Mouse (Mus musculus): ENCODE measurements around the gene Cdhr3.
"Not testable (repeated sequence)": the region's sequence is repeated elsewhere in the genome, so short reads cannot be mapped to it uniquely, and the experiment has no call there.

Gene Cdhr3

DNA sequence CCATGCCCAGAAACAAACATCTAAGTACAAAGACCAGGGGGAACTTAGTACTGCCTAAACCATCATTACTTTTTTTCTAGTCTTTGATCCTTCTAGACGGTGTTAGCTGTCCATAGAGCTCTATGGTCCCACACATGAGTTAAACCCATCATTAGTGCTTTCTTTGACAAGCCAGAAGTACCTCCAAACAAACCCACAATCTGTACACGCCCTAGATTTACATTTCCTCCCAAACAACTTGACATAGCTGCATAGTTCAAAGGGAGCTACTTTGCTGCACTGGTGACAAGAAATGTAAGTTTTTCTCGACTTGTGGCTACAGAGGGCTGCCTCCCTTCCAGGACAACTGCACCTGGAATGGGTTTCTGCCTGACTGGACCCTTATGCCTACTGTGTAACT is 16.4 kb downstream of the Cdhr3 start:
- no peak for DNase-seq (ENCODE audit: extremely low spot score, low spot score)

DNA sequence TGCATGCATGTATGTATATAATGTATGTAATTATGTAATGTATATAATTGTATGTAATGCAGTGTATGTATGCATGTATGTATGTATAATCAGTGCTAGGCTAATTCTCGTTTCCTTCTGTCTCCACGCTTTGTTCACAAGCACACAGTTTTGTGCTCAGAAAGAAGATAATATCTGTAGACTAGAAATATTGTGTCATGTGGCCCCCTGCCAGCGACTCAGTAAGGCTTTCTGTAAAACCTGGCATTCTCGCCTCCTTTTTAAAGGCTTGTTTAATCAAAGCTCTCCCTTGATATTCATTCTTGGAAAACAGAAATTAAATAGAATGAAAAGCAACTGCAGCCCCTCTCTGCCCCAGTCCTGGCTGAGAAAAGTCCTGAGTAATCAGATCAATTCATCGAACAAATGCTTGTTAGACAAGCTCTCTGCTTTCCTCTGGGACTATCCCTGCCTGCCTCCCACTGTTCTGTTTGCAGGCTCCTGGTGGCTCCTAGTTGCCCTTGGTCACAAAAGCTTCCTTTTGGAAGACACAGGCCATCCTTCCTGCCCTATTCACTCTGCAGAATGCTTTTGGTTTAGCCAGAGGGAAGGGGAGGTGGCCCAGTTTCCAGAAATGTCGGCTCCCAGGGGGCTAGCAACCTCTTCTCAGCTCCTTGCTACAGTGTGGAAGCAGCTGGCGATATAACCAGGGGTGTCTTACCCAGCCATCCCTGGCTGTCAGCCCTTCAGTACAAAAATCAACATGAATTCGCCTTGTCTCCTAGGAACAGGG is 20.6 kb downstream of the Cdhr3 start:
- no peak for DNase-seq (ENCODE audit: extremely low spot score, low spot score)

DNA sequence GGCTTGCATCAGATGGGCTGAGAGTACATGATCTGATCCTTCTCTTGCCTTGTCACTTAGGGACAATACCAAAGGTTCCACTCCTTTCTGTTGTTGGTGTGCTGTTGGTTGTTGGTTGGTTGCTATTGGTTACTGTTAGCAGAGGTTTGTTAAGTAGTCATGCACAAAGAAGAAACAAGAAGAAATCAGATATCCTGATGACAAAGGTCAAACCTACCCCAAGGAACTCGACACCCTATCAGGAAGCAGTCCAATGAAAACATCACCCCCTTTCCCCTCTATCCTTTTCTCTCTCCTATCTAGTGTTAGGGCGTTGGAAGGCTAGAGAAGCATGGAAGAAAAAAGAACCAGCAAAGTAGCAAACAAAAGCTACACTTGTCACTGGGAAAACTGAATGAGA is 23.7 kb downstream of the Cdhr3 start:
- DNase-seq (ENCODE audit: extremely low spot score, low spot score): no peak

DNA sequence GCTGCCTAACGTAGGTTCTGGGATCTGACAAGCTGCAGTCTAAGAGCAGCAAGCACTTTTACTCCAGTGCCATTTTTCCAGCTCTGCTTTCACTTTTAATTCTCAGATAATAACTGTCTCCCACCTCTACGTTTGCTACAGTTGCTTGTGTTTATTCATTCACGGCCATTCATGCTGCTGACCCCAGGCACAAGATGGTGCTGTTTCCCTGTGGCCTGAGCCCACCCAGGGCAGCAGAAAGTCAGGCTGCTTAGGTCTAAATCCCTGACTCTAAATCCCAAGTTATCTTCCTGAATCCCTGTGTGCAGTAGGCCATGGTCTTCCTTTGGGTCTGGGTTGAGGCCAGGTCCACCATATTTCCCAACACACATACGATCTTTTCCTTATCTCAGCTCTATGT is 26.3 kb downstream of the Cdhr3 start:
- DNase-seq (ENCODE audit: extremely low spot score, low spot score): no peak

DNA sequence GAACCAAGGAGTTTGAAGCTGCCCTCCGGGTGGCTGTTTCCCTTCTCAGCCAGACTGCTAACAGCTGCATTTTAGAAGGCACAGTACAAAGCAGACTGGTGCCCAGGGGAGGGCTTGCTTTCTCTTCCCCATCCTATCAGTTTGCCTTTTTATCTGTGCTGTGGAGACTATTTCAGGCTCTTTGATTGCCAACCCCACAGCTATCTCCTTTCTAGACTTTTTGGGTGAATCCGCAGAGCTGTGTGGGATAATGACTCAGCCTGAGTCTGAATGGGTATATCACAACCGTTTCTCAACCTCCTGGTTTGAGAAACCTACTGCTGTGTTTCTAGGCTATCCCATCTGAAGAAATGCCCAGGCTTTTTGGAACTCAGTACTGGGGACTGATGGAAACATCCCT is 27.5 kb downstream of the Cdhr3 start:
- DNase-seq (ENCODE audit: extremely low spot score, low spot score): no peak

DNA sequence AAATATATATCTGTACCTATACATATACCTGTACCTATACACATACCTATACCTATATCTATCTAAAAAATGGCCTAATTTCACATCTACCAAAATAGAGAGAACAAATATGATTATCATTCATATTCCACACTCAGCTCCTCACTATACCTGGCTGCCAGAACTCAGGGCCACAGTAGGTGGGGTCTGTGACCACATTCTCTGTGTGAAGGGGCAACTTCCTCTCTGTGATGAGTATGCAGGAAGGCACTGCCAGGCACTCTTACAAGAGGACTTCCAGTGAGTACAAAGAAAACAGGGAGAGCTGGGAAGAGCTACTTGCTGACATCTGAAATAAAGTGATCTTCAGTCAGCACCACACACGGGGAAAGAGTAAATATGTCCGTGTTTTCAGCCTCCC is 28.4 kb downstream of the Cdhr3 start:
- DNase-seq (ENCODE audit: extremely low spot score, low spot score): no peak

DNA sequence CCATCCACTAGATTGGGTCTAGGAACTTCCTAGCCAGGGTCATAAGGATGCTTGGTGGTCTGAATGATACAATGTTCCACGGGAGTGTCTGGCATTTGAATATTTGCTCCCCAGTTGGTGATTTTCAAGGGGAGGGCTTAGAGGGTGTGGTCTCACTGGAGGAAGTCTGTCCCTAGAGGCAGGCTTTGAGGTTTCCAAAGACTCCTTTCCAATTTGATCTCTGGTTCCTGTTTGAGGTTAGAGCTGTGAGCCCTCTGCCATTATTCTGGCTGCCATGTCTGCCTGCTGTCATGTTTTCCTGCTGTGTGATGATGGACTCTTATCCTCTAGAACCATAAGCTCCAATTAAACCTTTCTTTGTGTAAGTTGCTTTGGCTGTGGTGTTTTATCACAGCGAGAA is 29.4 kb downstream of the Cdhr3 start:
- DNase-seq (ENCODE audit: extremely low spot score, low spot score): no peak

DNA sequence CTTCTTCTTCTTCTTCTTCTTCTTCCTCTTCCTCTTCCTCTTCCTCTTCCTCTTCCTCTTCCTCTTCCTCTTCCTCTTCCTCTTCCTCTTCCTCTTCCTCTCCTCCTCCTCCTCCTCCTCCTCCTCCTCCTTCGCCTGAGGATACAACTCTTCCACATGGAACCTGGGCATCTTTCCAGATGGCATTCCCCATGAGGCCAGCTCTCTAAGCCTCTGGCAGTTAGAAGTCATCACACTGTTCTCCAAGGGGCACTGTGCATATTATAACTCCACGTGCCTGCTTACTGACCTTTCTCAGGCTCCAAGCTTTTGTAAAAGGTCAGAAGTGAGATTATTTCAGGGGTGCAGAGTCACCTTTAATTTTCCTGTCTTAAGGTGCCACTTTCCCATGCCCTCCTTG is 30.3 kb downstream of the Cdhr3 start:
- not testable (repeated sequence) for DNase-seq (ENCODE audit: extremely low spot score, low spot score)

DNA sequence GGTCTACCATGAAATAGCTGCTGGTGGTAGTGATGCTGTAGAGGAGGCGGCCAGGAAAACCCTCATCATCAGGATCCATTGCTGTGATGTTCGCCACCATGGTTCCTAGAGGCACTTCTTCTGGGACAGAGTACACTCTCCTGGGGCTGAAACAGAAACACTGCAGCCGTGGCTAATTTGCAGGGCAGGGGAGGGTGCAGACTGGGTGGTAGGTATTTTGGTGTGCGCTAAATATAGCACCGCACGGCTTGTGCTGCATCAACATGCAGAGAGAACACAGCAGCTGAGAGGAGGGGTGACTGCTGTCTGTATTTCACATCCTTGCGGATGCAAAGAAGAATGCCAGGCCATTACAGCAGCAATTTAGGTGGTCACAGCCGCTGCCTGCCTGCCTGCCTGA is 31.0 kb downstream of the Cdhr3 start:
- peak; percentile 25 for DNase-seq (ENCODE audit: extremely low spot score, low spot score)

DNA sequence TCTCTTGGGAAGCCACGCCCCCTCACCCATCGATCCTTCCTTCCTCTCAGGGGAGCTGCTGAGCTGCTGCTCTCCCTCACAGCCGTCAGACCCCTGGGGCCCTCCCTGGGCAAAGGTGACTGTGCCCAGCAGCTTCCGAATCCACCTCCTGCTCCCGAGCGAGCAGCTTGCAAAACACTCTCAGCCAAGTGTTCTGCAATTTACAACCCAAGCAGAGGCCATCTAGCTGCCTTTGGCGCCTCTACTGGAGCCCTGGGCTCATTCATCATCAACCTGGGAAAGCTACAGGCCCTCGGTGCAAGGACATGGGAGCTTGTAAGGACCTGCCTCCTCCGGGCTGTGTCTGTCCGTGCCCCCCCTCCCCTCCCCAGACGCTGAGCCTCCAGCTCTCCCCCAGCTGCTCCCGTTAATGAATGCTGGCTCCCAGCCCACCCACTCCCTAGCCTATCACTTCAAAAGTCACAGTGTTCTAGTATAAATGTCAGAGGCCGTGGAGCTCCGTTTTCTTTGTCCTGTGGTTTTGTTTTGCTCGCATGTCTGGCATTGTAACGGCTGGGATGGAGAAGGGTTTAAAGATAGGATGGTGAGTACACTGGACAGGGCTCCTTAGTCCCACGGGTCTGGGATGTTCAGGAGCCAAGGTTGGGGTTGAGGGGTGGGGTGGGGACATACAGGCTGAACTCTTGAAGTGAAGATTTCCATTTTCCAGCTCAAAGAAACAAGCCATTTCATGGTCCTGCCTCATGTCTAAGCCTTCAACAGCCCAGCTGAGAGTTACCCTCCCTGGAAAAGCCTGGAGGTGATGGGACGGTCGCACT is 35.2 kb downstream of the Cdhr3 start:
- DNase-seq (ENCODE audit: extremely low spot score, low spot score): peak; percentile 67

DNA sequence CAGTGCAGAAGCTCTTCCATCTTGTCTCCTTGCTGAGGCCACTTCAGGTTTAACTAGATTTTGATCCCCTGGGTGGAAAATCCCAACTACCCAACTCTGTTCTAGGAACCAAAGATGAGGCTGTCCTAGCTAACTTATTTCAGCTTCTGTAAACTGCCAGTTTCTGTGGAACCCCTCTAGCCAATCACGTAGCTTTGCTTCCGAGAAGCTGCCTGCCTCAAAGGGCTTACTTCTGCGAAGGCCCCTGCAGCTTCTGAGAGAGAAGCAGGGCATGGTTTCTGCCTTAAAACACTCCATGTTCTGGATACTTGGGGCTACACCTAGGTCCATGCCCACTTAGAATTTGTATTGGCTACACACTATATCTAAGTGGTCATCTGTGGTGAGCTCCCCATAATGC is 36.1 kb downstream of the Cdhr3 start:
- DNase-seq (ENCODE audit: extremely low spot score, low spot score): no peak

DNA sequence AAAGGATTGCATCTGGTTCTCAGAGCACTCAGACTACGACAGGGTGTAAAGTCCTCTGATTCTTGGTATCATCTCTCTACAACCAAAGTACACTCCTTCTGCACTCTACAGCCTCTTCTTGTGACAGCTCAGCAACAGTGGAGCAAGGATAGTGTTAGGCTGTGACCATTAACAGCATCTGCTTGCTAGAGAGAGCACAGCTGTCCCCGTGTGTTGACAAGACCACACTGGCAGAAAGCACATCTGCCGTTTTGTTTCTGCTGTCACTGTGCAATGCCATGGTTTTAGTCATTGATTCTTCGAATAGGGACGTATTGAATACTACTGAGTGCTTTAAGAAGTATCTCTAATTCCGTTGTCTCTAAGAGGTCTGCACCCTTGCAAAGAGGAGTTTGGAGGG is 36.6 kb downstream of the Cdhr3 start:
- DNase-seq (ENCODE audit: extremely low spot score, low spot score): no peak

DNA sequence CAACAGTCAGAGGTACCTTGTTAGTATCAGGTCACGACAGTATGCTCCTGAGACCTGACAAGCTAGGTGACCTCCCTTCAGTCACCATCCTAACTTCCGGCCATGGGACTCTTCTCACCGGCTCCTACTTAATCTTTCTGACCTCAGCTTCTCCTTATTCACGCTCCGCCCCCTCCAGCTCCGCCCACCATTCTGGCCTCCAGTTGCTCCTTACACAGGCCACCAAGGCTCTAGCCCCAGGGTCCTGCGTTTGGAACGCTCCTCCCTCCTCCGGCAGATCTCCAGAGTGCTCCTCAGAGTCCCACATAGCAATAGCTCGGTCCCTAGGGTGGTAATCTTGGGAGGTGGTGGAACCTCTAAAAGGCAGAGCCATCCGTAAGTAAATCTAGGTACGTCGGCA is 38.9 kb downstream of the Cdhr3 start:
- no peak for DNase-seq (ENCODE audit: extremely low spot score, low spot score)

DNA sequence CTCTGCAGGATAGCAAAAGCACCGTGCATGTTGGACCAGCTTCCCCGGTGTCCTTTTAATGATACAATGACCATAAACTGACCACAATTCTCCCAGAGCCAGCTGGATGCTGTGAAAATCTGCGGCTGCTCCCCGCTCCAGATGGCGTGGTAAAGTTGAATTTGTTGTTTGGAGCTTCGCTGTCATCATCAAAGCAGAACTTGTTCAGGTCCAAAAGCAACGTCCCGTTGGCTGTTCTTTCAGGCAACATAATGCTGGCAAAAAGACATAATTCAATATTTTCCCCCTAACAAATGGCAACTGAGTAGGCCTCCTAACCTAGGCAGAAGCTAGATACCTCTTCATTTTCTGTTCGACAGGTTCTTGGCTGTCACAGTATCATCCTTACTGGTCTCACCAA is 39.4 kb downstream of the Cdhr3 start:
- no peak for DNase-seq (ENCODE audit: extremely low spot score, low spot score)

DNA sequence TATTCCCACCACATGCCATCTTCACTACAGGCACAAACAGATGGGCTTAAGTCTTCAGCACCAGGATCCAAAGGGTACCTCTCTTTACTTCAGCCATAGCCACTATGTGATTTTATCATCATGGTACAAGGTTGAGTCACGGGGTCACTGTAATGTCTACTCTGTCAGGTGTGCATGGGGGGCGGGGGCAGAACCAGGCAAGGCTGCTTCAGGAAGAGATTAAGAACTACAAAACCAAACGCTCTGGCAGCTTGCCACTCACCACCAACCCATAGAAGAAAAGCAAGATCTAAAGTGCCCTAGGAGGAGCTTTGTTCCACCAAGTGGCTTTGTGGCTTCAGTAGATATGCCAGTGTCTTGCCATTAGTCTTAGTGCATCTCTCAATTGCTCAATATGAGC is 44.3 kb downstream of the Cdhr3 start:
- no peak for DNase-seq (ENCODE audit: extremely low spot score, low spot score)

DNA sequence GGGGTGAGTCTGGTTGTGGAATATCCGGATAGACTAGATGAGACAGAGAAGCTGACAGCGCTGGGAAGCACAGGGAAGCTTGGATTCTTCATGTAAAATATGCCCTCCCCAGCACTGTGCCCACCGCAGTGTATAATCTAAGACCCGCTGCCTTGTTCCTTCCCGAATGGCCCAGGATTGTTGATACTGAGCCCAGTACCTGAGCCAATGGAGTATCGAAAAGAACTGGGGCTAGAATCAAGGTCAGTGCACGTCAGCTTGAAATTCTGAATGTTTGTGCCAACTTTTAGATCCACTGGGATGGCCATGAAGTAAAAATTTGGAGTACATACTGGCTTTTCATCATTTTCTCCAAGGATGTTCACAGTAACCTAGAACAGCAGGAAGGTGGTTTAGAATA is 46.2 kb downstream of the Cdhr3 start:
- no peak for DNase-seq (ENCODE audit: extremely low spot score, low spot score)

DNA sequence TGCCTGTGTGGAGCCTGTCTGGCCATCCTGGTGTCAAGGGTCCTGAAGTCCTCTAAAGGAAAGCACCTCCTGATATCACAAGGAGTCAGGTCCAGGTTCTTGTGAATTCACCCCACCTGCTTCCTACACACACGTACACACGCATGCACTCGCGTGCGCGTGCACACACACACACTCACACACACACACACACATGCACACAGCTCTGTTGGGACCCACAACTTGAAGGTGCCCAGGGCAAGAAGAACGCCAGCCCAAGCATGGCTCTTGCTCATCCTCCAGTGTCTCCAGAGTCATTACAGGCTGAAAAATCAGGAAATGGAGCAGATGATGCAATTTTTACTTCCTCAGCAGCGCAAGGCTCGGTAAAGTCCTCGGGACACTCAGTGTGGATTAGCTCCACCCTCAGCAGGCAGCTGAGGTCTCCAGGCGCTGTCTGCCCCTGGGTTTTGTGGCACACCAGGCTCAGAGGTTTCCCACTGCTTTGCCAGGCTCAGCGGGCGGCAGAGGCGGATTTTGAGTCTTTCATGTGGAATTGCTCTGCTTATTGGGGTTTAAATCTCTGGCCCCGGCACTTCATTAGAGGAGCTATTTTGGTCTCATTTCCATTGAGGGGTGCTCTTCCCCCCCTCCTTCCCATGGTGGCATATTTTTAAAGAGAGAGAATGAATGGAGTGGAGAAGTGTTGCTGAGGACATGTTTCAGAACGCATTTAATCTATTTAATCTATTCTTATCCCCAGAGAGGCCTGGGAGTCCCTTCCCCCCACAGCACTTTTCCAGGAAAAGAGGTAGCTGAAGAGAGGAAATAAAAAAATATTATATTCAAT is 46.9 kb downstream of the Cdhr3 start:
- DNase-seq (ENCODE audit: extremely low spot score, low spot score): no peak

DNA sequence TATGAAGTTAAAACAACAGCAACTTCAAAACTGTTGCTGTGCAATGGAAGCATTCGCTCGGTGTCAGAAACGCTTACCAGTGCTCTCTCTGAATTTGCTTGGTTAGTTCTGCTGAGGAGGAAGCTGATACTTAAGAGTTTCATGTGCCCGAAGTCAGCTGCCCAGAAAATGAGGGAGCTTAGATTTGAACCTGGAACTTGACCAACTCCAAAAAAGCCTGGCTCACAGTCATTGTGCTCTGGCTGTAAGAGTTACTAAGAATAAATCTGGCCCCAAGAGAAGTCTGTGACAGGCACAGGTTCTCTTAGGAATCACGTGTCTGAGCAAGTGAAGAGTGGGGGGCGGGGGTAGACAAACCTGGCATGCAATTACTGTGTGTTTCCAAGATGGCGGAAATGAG is 51.2 kb downstream of the Cdhr3 start:
- DNase-seq (ENCODE audit: extremely low spot score, low spot score): no peak

DNA sequence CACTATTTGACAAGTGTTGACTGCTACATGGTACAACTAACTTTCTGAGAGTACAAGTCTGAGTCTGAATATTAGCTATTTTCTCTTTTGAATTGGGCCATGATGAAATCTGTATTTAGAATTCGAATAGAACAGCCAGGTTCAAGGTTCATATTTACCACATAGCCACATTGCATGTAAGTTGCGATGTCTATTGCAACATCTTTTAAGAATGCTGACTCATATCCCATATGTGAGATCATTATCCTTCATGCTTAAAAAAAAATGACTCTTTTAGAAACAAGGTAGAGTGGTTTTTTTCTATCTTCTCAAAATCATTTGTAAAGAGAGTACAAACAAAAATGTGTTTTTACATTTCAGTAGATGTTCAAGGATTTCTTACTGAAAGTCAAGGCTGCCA is 51.9 kb downstream of the Cdhr3 start:
- DNase-seq (ENCODE audit: extremely low spot score, low spot score): no peak

DNA sequence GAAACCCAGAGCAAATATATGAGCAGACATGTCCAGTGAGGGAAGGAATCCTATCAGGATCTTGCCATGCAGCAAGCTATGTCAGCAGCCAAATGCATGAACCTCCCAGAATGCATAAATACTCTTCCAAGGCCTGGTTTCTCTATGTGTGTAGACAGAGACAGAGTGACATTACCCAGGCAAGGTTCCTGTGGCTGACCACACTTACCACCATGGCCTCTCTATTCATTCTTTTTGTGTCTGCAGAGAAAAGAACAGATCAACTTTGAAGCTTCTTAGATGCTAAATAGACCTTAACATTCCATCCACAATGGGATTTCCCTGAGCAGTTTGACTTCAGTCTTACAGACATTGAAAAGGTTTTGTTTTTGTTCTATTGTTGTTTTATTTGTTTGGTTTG is 54.0 kb downstream of the Cdhr3 start:
- DNase-seq (ENCODE audit: extremely low spot score, low spot score): no peak

DNA sequence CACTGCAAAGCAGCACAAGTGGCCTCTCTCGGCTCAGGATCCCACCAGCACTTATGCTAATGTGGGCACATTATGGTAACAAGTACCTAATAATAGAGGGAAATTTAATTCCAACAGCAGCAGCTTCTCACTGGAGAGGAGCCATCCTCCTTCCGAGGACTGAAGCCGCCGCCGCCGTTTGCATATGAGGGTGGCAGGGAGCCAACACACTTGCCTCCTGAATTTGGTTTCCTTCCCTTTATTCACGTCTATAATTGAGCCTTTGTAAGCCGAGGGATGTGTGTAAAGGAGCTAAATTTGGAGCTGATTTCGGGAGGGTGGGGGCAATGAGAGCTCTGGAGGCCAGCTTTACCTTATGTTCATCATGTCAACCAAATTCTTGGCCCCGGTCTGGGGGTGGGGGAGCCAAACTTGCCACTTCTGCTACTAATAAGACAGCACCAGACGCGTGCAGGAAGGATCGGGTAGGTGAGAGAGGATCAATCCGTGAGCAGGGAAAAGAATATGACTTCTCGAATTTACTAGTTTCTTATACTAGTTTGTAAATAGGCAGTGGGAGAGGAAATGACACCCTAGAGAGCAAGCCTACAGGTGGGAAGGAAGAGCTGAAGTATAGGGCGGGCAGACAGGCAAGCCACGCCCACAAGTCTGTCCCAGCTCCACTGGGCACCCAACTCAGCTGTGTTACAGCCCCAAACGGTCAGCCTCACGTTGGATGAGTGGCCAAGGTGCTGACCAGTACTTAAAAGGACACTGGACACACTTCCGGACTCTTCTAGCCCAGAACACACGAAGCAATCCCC is 56.8 kb downstream of the Cdhr3 start:
- peak; percentile 38 for DNase-seq (ENCODE audit: extremely low spot score, low spot score)
